Mouse (Mus musculus): ENCODE measurements around the gene Tshz2. TPM values are rescaled to one million over a fixed set of nuclear protein-coding genes. Genes with fewer than 3 reads are reported as not detected.

Tshz2 gene
- polyA plus RNA-seq, 1 experiment: 16.1 TPM

GRCm38 (mm10) chr2:170070641-170071241, 437.9 kb downstream of the Tshz2 start:
- 26% methylated on average over 15 of the region's 15 CpGs for WGBS
- DNase-seq: no peak
- TF ChIP-seq CTCF (IDR thresholded peaks at IDR 0.05; ENCODE audit: borderline replicate concordance, insufficient read depth, low read depth, low read length) (no peak), POLR2A (IDR thresholded peaks at IDR 0.05; ENCODE audit: borderline replicate concordance, insufficient read depth, low read length) (no peak)
- Histone ChIP-seq H3K27ac (ENCODE audit: insufficient read depth, low read length) (no peak overlapping the region), H3K4me3 (replicated peaks; ENCODE audit: insufficient read depth, low read depth, low read length) (no peak overlapping the region), H3K27me3 (ENCODE audit: control insufficient read depth, insufficient read depth, low read length) (no peaks in the 10 kb centered on the region; the same call in 1 of the 2 replicates), H3K4me1 (ENCODE audit: control insufficient read depth, insufficient read depth, low read length) (no peaks in the 10 kb centered on the region)

- TF ChIP-seq POLR2A (IDR thresholded peaks at IDR 0.05; ENCODE audit: borderline replicate concordance, insufficient read depth, low read length) (no peak), CTCF (IDR thresholded peaks at IDR 0.05; ENCODE audit: borderline replicate concordance, insufficient read depth, low read depth, low read length) (no peak)
- no peaks in the 10 kb centered on the region for H3K4me1 ChIP-seq (ENCODE audit: control insufficient read depth, insufficient read depth, low read length)
- no peak for DNase-seq
- no peak overlapping the region for H3K4me3 ChIP-seq (replicated peaks; ENCODE audit: insufficient read depth, low read depth, low read length)
- no peak overlapping the region for H3K27ac ChIP-seq (ENCODE audit: insufficient read depth, low read length)
- WGBS: 79% methylated on average over 6 of the region's 6 CpGs
- H3K27me3 ChIP-seq (ENCODE audit: control insufficient read depth, insufficient read depth, low read length): no peaks in the 10 kb centered on the region; the same call in 1 of the 2 replicates
These were observed 444.2 kb downstream of the Tshz2 start for GRCm38 (mm10) chr2:170076941-170077490.

GRCm38 (mm10) chr2:170078041-170078440, 445.2 kb downstream of the Tshz2 start:
- TF ChIP-seq CTCF (IDR thresholded peaks at IDR 0.05; ENCODE audit: borderline replicate concordance, insufficient read depth, low read depth, low read length): no peak
- TF ChIP-seq POLR2A (IDR thresholded peaks at IDR 0.05; ENCODE audit: borderline replicate concordance, insufficient read depth, low read length): no peak
- 75% methylated on average over 10 of the region's 10 CpGs for whole genome bisulfite sequencing

GRCm38 (mm10) chr2:170078442-170079017, 445.7 kb downstream of the Tshz2 start:
- H3K27ac ChIP-seq (ENCODE audit: insufficient read depth, low read length): no peak overlapping the region
- WGBS: 56% methylated on average over 15 of the region's 15 CpGs
- DNase-seq: no peak
- no peak overlapping the region for H3K4me3 ChIP-seq (replicated peaks; ENCODE audit: insufficient read depth, low read depth, low read length)
- TF ChIP-seq CTCF (IDR thresholded peaks at IDR 0.05; ENCODE audit: borderline replicate concordance, insufficient read depth, low read depth, low read length) (no peak), POLR2A (IDR thresholded peaks at IDR 0.05; ENCODE audit: borderline replicate concordance, insufficient read depth, low read length) (no peak)
- H3K27me3 ChIP-seq (ENCODE audit: control insufficient read depth, insufficient read depth, low read length): no peaks in the 10 kb centered on the region; the same call in 1 of the 2 replicates
- no peaks in the 10 kb centered on the region for H3K4me1 ChIP-seq (ENCODE audit: control insufficient read depth, insufficient read depth, low read length)

More at GRCm38 (mm10) chr2:170078041-170078440, 445.2 kb downstream of the Tshz2 start:
- Histone ChIP-seq H3K27me3 (ENCODE audit: control insufficient read depth, insufficient read depth, low read length) (no peaks in the 10 kb centered on the region; the same call in 1 of the 2 replicates), H3K4me1 (ENCODE audit: control insufficient read depth, insufficient read depth, low read length) (no peaks in the 10 kb centered on the region), H3K27ac (ENCODE audit: insufficient read depth, low read length) (no peak overlapping the region), H3K4me3 (replicated peaks; ENCODE audit: insufficient read depth, low read depth, low read length) (no peak overlapping the region)
- no peak for DNase-seq

GRCm38 (mm10) chr2:170091563-170092443, 459.0 kb downstream of the Tshz2 start:
- WGBS: 67% methylated on average over 10 of the region's 10 CpGs
- no peak overlapping the region for H3K4me3 ChIP-seq (replicated peaks; ENCODE audit: insufficient read depth, low read depth, low read length)
- no peak overlapping the region for H3K27ac ChIP-seq (ENCODE audit: insufficient read depth, low read length)
- no peaks in the 10 kb centered on the region for H3K27me3 ChIP-seq (ENCODE audit: control insufficient read depth, insufficient read depth, low read length)
- DNase-seq: no peak
- TF ChIP-seq POLR2A (IDR thresholded peaks at IDR 0.05; ENCODE audit: borderline replicate concordance, insufficient read depth, low read length) (no peak), CTCF (IDR thresholded peaks at IDR 0.05; ENCODE audit: borderline replicate concordance, insufficient read depth, low read depth, low read length) (no peak)
- H3K4me1 ChIP-seq (ENCODE audit: control insufficient read depth, insufficient read depth, low read length): no peaks in the 10 kb centered on the region

- no peaks in the 10 kb centered on the region for H3K27me3 ChIP-seq (ENCODE audit: control insufficient read depth, insufficient read depth, low read length)
- no peaks in the 10 kb centered on the region for H3K4me1 ChIP-seq (ENCODE audit: control insufficient read depth, insufficient read depth, low read length)
- H3K27ac ChIP-seq (ENCODE audit: insufficient read depth, low read length): no peak overlapping the region
- TF ChIP-seq POLR2A (IDR thresholded peaks at IDR 0.05; ENCODE audit: borderline replicate concordance, insufficient read depth, low read length): no peak
- TF ChIP-seq CTCF (IDR thresholded peaks at IDR 0.05; ENCODE audit: borderline replicate concordance, insufficient read depth, low read depth, low read length): no peak
- WGBS: 93% methylated on average over 17 of the region's 17 CpGs
- no peak overlapping the region for H3K4me3 ChIP-seq (replicated peaks; ENCODE audit: insufficient read depth, low read depth, low read length)
- DNase-seq: no peak
These were observed 461.4 kb downstream of the Tshz2 start for GRCm38 (mm10) chr2:170094220-170094619.

GRCm38 (mm10) chr2:170094871-170095270, 462.1 kb downstream of the Tshz2 start:
- no peaks in the 10 kb centered on the region for H3K27me3 ChIP-seq (ENCODE audit: control insufficient read depth, insufficient read depth, low read length)
- no peak for TF ChIP-seq CTCF (IDR thresholded peaks at IDR 0.05; ENCODE audit: borderline replicate concordance, insufficient read depth, low read depth, low read length)
- no peak for TF ChIP-seq POLR2A (IDR thresholded peaks at IDR 0.05; ENCODE audit: borderline replicate concordance, insufficient read depth, low read length)
- 86% methylated on average over 9 of the region's 9 CpGs for WGBS

More at GRCm38 (mm10) chr2:170094871-170095270, 462.1 kb downstream of the Tshz2 start:
- no peak for DNase-seq
- Histone ChIP-seq H3K4me3 (replicated peaks; ENCODE audit: insufficient read depth, low read depth, low read length) (no peak overlapping the region), H3K27ac (ENCODE audit: insufficient read depth, low read length) (no peak overlapping the region), H3K4me1 (ENCODE audit: control insufficient read depth, insufficient read depth, low read length) (no peaks in the 10 kb centered on the region)
